Mouse (Mus musculus): Measurements from ENCODE around the gene Hist1h2bk.

Hist1h2bk gene

DNA sequence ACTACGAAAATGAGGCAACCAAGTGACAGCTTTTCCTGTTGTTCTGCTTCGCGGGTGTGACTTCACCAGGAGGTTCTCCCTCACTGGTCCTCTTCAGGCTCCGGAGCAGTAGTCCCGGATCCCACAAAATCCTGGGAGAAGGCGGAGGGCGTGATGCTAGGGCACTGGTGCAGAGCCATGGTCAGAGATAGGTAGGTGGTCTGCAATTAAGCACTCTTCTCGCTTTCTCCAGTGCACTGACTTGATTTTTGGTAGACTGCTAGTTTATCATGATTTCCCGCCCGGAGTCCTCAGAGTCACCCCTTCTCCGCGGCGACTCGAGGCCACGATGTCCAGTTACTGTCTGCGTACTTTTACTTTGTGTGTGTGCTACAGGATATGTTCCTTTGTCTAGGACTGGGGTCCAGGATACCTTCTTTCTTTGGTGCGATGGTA, 21.2 kb upstream of the Hist1h2bk start:
- no peak for ATAC-seq (ENCODE audit: low TSS enrichment)

DNA sequence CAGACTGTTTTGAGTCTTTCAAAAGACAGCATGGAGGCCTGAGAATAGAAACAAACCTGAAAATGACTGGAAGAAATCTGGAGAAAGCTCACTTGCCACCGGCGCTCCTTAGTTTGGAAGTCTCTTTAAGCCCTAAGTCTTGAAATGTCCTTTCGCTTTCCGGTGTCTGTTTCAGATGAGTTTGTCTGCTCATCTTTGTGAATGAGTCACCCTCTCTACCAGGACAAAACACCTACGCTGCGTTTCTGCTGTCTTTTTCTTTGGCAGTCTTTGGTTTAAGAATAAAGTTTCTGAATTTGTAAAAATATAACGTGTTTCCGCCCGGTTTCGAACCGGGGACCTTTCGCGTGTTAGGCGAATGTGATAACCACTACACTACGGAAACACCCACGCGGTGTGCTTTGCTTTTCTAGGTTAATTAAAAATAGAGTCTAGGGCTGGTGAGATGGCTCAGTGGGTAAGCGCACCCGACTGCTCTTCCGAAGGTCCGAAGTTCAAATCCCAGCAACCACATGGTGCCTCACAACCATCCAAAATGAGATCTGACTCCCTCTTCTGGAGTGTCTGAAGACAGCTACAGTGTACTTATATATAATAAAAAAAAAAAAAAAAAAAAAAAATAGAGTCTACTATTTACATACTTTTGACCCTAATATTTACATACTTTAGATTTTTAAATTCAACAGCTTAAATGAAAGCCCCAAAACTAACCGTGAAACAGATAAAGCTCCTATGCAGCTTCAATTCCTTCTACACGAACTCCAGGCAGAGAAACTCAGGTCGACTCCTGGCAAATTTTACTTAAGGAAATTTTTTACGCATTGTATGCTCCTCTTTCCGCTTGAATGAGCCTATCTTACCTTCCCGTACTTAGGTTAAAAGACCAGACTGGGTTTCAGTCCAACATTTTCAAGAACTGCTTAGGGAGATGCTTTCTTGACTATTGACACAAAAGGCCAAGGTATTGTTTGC, 19.9 kb upstream of the Hist1h2bk start:
- peak; percentile 84 for ATAC-seq (ENCODE audit: low TSS enrichment)

GRCm38 (mm10) chr13:22019934-22020835, 15.5 kb upstream of the Hist1h2bk start:
- ATAC-seq (ENCODE audit: low TSS enrichment), result no peak

DNA sequence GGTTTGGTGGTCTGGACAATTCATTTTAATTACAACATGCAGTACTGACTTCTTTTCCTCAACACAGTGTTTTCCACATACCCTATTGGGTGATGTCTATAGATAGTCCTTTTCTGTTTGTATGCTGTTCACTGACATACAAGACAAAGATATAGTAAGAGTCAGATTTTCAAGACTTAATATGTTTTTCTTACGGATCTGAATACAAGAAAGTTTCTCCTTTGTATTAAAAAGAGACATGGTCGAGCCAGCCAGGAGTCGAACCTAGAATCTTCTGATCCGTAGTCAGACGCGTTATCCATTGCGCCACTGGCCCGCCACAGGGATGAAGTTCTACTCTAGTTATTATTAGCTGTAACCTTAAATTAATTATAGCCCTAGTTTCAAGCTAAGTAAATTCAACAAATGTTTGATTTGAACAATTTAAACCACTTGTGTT, 14.8 kb upstream of the Hist1h2bk start:
- ATAC-seq (ENCODE audit: low TSS enrichment), result no peak

DNA sequence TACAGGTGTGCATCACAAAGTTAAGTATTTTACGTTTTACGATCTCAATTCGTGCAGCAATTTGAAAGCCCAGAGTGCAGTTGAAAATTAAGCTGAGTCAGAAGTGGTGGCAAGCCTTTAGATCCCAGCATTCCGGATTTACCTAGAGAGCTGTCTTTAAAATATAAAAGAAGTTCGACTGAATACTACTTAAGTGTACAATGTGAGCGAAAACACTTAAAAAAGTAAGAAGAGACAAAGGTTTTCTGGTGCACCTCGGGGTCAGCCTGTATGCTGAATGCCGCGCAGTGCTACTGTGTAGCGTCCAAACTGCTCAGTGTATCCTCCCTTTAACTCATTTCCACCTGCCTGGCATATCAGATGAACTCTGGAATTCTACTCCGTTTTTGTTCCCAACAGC, 14.1 kb upstream of the Hist1h2bk start:
- ATAC-seq (ENCODE audit: low TSS enrichment), result no peak

- peak; percentile 75 for ATAC-seq (ENCODE audit: low TSS enrichment)
Measured at GRCm38 (mm10) chr13:22022241-22022640, 13.4 kb upstream of the Hist1h2bk start.

DNA sequence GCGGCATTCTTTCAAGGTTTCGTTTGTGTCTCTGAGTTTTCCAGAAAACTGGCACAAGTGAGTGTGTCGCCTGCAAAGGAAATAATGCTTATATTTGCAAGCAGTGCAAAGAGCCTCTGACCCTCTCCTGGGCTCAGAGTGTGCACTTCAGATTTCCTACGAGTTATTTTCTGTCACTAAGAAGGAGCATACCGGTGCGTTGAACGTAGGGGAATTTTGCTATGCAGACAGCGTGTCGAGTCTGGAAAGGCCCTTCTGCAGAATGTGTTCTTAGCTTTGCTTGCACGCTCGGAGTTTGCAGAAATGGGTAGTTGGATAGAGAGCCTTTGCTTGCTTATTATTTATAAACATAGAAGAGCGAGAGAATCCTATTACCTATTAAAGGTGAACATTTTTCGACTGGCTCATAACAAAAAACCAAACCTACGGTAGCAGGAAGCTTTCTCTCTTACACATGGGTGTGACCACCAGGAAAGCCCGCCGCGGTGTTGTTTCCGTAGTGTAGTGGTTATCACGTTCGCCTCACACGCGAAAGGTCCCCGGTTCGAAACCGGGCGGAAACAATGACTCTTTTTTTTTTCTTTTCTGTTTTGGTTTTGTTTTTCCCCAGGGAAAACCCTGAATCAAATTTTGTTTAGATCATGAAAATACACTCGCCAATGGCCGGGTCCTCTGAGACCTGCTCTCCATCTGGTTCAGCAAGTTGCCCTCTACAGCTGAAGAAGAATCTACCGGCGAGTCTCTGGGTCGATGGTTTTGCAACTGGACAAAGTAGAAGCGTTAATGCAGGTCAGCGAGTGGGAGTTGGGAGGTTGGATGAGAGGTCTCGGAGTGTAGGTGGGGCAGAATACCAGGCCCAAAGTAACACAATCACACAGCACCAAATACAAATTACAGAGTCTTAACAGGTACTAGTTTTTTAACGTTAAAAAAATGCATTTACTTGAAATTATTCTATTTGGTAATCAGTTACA, 9.3 kb upstream of the Hist1h2bk start:
- ATAC-seq (ENCODE audit: low TSS enrichment), result peak; percentile 68

DNA sequence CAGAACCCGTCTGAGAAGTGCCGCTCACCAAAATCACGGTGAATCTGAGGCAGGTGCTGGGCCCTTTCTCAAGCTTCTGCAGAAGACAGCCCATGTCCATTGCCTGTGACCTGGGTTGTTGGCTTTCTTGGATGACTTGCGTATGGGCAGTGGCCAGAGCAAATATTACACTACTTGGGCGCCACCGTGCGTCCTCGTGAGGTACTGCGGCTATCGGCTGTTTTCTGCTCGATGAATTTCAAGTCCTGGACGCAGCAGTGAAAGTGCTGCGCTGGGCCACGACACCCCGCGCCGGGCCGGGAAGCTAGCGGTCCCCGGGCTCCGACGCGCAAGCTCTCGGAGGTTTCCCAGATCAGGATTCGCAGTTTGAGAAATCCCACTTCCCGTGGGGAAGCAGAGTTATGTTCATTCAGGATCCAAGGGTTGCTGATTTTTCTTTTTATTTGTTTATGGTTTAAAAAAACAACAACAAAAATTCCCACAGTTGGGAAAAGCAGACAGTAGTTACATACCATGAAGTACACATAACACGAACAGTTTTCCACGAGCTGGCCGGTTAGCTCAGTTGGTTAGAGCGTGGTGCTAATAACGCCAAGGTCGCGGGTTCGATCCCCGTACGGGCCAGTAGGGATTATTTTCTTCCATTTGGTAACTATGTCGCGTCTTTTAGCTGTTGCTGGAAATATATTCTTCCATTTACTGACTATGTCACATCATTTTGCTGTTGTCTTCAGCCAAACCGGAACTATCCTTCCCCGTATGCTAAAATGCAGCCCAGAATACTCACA, 6.8 kb upstream of the Hist1h2bk start:
- ATAC-seq (ENCODE audit: low TSS enrichment), result peak; percentile 82

- ATAC-seq (ENCODE audit: low TSS enrichment), result no peak
Measured at GRCm38 (mm10) chr13:22029928-22030327, 5.7 kb upstream of the Hist1h2bk start.

DNA sequence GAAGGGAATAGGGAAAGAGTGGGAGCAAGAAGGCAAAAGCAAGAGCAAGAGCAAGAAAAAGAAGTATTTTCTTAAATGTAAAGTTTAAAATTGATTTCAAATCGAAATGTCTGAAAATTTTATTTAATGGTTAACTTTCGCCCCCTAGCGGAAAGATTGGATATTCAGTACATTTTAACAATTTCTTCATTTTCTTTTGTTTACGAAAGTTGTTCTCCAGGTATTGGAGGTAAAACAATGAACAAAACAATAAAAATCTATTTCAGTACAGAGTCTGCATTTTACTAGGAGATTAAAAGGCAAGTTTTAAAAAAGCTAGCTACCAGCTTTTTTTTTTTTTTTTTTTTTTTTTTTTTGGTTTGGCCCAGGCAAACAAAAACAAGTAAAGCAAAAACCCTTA, 5.2 kb upstream of the Hist1h2bk start:
- ATAC-seq (ENCODE audit: low TSS enrichment), result no peak

GRCm38 (mm10) chr13:22033741-22034442, 1.8 kb upstream of the Hist1h2bk start:
- no peak for ATAC-seq (ENCODE audit: low TSS enrichment)

DNA sequence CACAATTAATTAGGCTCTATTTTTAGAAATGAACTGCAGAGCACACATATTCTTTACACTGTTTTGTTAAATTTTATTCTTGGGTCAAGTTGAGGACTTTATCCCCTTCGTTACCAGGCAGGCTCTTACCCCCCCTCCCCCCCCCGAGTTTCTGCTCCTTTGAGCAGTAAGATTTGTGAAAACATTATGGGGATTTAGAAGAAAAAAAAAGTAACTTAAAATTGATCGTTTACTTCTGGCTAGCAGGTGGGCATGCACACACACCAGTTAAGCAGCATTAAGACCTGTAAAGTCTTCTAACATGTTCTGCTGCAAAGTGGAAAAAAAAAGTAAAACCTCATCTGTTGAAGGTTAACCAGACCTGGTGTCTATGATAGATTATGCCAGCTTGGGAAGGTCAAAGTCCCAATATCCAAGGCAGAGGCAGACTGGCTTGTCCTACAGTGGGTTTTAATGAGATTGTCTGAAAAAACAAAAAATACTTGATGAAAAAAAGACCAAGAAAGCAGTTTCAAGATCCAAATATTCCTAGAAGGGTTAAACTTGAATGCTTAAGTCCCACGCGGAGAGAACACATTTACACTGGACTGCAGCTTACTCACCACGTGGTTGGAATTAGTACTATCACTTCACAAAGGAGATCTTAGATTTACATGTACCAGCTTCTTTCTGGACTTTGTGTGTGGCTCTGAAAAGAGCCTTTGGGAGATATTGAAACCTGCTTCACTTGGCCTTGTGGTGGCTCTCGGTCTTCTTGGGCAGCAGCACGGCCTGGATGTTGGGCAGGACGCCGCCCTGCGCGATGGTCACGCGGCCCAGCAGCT, 1.0 kb upstream of the Hist1h2bk start:
- no peak for ATAC-seq (ENCODE audit: low TSS enrichment)

DNA sequence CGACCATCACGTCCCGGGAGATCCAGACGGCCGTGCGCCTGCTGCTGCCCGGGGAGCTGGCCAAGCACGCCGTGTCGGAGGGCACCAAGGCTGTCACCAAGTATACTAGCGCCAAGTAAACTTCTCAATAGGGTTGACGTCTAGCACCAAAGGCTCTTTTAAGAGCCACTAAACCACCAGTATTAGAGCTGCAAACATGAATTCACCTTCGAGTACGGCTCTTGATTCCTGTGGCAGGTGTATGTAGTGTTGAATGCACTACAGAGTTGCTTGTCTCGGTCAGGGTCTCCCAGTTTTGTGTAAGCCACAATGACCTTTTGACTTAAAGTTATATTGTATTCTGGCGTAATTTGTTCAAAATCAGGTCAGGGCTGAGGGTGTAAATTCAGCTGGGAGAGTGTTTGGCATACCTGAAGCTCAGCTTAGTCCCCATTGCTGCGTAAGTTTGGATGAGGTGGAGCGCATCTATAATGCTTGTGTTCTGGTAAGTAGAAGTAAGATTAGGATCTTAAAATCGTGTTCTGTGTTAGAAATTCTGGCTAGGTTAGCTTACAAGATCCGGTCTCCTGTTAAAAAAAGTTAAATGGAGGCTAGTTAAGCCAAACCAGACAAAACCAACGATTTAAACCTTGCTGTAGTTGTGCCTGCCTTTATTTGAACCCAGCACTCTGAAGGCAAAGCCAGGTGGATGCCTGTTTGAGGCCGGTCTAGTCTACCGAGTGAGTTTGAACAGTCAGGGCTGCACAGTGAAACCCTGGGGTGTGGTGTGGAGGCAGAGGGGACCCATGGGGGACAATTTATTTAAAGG, 683 bp downstream of the Hist1h2bk start:
- no peak for ATAC-seq (ENCODE audit: low TSS enrichment)

DNA sequence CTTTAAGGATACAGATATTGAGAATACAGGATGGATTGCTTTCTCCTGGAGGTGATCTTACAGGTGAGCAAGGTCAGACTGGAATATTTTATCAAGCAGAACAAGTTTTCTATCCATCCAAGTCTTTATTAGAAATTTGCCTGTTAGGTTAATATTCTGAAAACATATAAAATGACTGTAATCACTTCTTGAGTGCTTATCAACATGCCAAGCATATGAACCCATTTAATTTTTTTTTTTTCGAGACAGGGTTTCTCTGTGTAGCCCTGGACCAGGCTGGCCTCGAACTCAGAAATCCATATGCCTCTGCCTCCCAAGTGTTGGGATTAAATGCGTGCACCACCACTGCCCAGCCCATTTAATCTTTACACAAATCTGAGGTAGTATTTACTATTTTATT, 1.3 kb downstream of the Hist1h2bk start:
- no peak for ATAC-seq (ENCODE audit: low TSS enrichment)

- no peak for ATAC-seq (ENCODE audit: low TSS enrichment)
Measured at GRCm38 (mm10) chr13:22037415-22037814, 1.7 kb downstream of the Hist1h2bk start.

DNA sequence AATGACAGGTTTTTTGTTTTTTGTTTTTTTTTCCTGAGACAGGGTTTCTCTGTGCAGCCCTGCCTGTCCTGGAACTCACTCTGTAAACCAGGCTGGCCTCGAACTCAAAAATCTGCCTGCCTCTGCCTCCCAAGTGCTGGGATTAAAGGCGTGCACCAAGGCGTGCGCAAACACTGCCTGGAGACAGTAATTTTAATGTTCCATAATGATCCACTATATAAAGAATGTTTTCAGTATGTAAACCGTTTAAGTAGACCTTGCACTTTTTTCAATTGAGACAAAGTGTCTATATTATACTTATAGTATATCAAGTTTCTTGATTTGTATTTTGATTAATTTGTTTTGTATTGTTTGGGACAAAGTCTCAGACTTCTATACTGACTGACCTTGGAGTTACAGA, 3.7 kb downstream of the Hist1h2bk start:
- ATAC-seq (ENCODE audit: low TSS enrichment), result no peak

DNA sequence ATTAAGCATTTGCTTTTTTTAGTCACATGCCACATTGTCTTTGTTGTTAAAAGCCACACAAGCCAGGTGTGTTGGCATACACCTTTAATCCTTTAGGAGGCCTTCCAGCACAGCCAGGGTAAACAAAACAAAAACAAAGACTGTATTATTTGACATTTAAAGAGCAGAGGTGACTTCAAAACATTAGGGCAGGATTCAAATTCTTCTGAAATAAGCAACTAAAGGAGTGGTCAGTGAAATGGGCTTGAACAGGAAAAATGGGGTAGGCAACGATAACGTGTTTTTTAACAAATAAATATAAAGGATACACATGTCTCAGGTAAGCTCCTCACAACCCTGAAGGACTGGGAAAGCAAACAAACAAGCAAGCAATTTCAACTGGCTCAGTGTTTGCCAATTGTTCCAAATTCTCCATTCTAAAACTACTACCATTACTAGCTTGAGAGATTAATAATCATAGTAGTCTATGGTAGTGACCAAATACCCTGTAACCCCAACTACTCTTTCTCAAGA, 4.3 kb downstream of the Hist1h2bk start:
- no peak for ATAC-seq (ENCODE audit: low TSS enrichment)
